Mouse (Mus musculus): ENCODE measurements at regions not wholly inside any gene's neighbourhood (a gene's known extent, or its start where the extent isn't known, plus 50 kb on each side); places are given as distances from the start of the nearest gene placed in this dataset.

DNA sequence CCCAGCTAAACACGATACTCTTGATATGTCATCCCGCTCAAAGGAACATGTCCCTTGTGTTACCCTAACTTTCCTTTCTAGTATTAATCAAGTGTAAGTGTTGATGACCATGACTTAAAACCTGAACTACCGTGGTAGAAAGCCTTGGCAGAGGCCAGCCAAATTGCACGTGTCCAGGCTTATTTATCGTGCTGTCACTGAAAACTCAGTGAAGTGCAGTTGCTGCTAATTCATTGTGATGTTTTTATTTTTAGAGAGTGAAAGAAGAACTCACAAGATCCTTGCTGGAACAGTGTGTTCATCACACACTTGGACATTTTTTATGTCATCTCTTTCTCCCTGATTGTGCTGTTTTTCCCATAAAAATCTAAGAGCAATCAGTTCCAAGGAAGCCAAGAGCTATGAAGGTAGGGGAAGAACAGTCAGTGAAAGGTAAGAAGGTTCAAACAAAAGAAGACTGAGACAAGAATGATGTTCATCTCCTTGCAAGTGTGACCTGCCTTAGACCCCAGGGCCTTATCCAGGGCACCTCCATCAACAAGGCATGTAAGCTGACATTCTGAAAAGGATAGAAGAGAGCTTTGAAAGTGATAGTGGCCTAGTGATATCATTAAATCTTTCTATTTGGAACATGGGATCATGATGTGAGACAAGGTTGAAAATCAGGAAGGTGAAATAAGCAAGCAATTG is 718.9 kb upstream of the Nrsn1 start:
- Histone ChIP-seq H3K27me3 (ENCODE audit: control insufficient read depth in 1 of 2, insufficient read depth in 2 of 2, low read length in 2 of 2) (no peaks in the 10 kb centered on the region), H3K4me3 (ENCODE audit: control insufficient read depth in 1 of 2, insufficient read depth in 1 of 2, low read depth in 2 of 2, low read length in 2 of 2) (no peak overlapping the region), H3K9ac (ENCODE audit: control insufficient read depth, low read depth, low read length, poor library complexity, severe bottlenecking) (no peak overlapping the region), H3K27ac (ENCODE audit: control insufficient read depth, low read depth, low read length) (no peak overlapping the region), H3K9me3 (replicated peaks; ENCODE audit: insufficient read depth, low read length) (no peaks in the 10 kb centered on the region), H3K4me1 (ENCODE audit: control insufficient read depth in 1 of 2, insufficient read depth in 2 of 2, low read length in 2 of 2) (no peaks in the 10 kb centered on the region), H3K36me3 (ENCODE audit: control insufficient read depth in 1 of 2, insufficient read depth in 2 of 2, low read length in 2 of 2) (no peaks in the 10 kb centered on the region), H3K79me2 (ENCODE audit: control insufficient read depth, insufficient read depth, low read length, poor library complexity) (no peaks in the 10 kb centered on the region)
- no peak for TF ChIP-seq CHD2 (IDR thresholded peaks at IDR 0.05; ENCODE audit: low read length)
- no peak for TF ChIP-seq ELF1 (IDR thresholded peaks at IDR 0.05; ENCODE audit: low read depth, low read length)
- TF ChIP-seq RAD21 (IDR thresholded peaks at IDR 0.05; ENCODE audit: low read depth, low read length) = no peak
- no peak for TF ChIP-seq GATA1 (IDR thresholded peaks at IDR 0.05; ENCODE audit: low read depth, low read length)
- TF ChIP-seq NELFE (IDR thresholded peaks at IDR 0.05; ENCODE audit: low read depth, low read length) = no peak
- TF ChIP-seq TCF12 (IDR thresholded peaks at IDR 0.05; ENCODE audit: low read depth, low read length) = no peak
- TF ChIP-seq ZMIZ1 (IDR thresholded peaks at IDR 0.05; ENCODE audit: low read depth, low read length) = no peak
- no peak for TF ChIP-seq TBP (IDR thresholded peaks at IDR 0.05; ENCODE audit: low read depth, low read length)
- TF ChIP-seq GABPA (IDR thresholded peaks at IDR 0.05; ENCODE audit: low read depth, low read length) = no peak
- TF ChIP-seq ZC3H11A (IDR thresholded peaks at IDR 0.05; ENCODE audit: low read depth, low read length) = no peak
- no peak for TF ChIP-seq POLR2AphosphoS5 (IDR thresholded peaks at IDR 0.05; ENCODE audit: borderline replicate concordance, low read depth, low read length)
- no peak for TF ChIP-seq HCFC1 (IDR thresholded peaks at IDR 0.05; ENCODE audit: low read depth, low read length)
- TF ChIP-seq SMC3 (IDR thresholded peaks at IDR 0.05; ENCODE audit: low read depth, low read length) = no peak
- no peak for TF ChIP-seq ZNF384 (IDR thresholded peaks at IDR 0.05; ENCODE audit: low read depth, low read length)
- TF ChIP-seq MAX (IDR thresholded peaks at IDR 0.05; ENCODE audit: low read length) = no peak
- no peak for TF ChIP-seq MYB (IDR thresholded peaks at IDR 0.05; ENCODE audit: low read depth, low read length)
- TF ChIP-seq ETS1 (IDR thresholded peaks at IDR 0.05; ENCODE audit: low read depth, low read length) = no peak
- TF ChIP-seq USF1 (IDR thresholded peaks at IDR 0.05; ENCODE audit: low read depth, low read length) = no peak
- no peak for DNase-seq (ENCODE audit: low read depth, low spot score)

DNA sequence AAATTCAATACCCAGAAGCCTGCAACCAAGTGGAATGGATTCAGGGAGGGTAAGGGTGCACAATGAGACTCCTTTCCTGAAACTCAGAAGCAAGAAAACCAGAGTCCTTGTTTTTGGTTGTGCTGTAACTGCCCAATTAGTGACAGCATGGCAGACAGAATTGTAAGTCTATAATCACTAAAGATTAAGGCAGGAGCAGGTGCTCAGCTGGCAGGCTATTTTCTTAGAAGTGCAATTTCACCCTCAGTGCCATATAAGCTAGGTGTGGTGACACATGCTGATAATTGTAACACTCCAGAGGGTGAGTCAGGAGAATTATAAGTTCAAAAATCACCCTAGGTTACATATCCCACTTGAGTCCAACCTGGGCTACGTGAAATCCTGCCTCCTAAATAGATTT is 714.2 kb upstream of the Nrsn1 start:
- H3K9ac ChIP-seq (ENCODE audit: control insufficient read depth, low read depth, low read length, poor library complexity, severe bottlenecking) = no peak overlapping the region
- H3K4me1 ChIP-seq (ENCODE audit: control insufficient read depth in 1 of 2, insufficient read depth in 2 of 2, low read length in 2 of 2) = no peaks in the 10 kb centered on the region

More for the DNA sequence above, 714.2 kb upstream of the Nrsn1 start:
- H3K4me3 ChIP-seq (ENCODE audit: control insufficient read depth in 1 of 2, insufficient read depth in 1 of 2, low read depth in 2 of 2, low read length in 2 of 2) = no peak overlapping the region
- no peaks in the 10 kb centered on the region for H3K36me3 ChIP-seq (ENCODE audit: control insufficient read depth in 1 of 2, insufficient read depth in 2 of 2, low read length in 2 of 2)
- H3K27me3 ChIP-seq (ENCODE audit: control insufficient read depth in 1 of 2, insufficient read depth in 2 of 2, low read length in 2 of 2) = no peaks in the 10 kb centered on the region
- no peak overlapping the region for H3K27ac ChIP-seq (ENCODE audit: control insufficient read depth, low read depth, low read length)
- DNase-seq (ENCODE audit: low read depth, low spot score) = no peak
- H3K79me2 ChIP-seq (ENCODE audit: control insufficient read depth, insufficient read depth, low read length, poor library complexity) = no peaks in the 10 kb centered on the region
- H3K9me3 ChIP-seq (replicated peaks; ENCODE audit: insufficient read depth, low read length) = no peaks in the 10 kb centered on the region
- TF ChIP-seq CTCF (IDR thresholded peaks at IDR 0.05 in 2 of 3, conservative IDR thresholded peaks at IDR 0.05 in 1 of 3; ENCODE audit: control insufficient read depth in 1 of 3, insufficient read depth in 1 of 3, low read depth in 2 of 3, low read length in 3 of 3, poor library complexity in 1 of 3, severe bottlenecking in 1 of 3) = no peak
- TF ChIP-seq POLR2AphosphoS2 (IDR thresholded peaks at IDR 0.05; ENCODE audit: low read length) = no peak
- TF ChIP-seq ZC3H11A (IDR thresholded peaks at IDR 0.05; ENCODE audit: low read depth, low read length) = no peak
- TF ChIP-seq POLR2AphosphoS5 (IDR thresholded peaks at IDR 0.05; ENCODE audit: borderline replicate concordance, low read depth, low read length) = no peak
- no peak for TF ChIP-seq GABPA (IDR thresholded peaks at IDR 0.05; ENCODE audit: low read depth, low read length)
- TF ChIP-seq ZNF384 (IDR thresholded peaks at IDR 0.05; ENCODE audit: low read depth, low read length) = no peak
- no peak for TF ChIP-seq POLR2A (IDR thresholded peaks at IDR 0.05; ENCODE audit: control insufficient read depth in 1 of 2, insufficient read depth in 1 of 2, low read depth in 1 of 2, low read length in 2 of 2, poor library complexity in 1 of 2)

Data from MEL (cell line).